Mouse (Mus musculus) frontal cortex, adult (tissue): Measurements from ENCODE around the gene Gm3127.
"Not testable (repeated sequence)": the region's sequence is repeated elsewhere in the genome, so short reads cannot be mapped to it uniquely, and the experiment has no call there.

ENCODE experiments used
- ATAC-seq: cut with Nextera tagmentation; 2 replicates; pipeline ENCODE4 v1.9.2; 2017; ENCODE audit warnings: mild to moderate bottlenecking, moderate library complexity, mixed read lengths; ENCODE audit not compliant: low TSS enrichment

Gene Gm3127

DNA sequence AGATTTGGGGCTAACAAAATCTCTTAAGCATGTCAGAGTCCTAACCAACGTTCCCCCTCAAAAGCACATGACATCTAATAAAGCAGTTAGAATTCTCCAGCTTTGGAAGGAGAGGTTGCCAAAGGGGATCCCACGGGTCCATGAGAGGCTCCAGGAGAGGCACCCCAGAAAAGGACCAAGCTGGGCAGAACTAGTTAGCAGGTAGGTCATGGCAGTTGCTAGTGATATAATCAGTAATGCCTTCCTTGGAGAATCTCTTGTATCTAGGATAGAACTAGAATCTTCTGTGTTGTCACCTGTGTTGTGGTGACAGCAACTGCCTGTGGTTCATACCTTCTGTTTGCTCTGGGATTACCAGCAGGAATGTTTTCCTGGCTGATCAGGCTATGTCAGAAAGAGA, at the start of gene Gm3127:
Gene Gm3127, plus strand, starts transcription at position 301 of the 400 bp plus-strand sequence.
- ATAC-seq, result not testable (repeated sequence)

- ATAC-seq, result not testable (repeated sequence)
These were observed 23.2 kb upstream of the Gm3127 start for GRCm38 (mm10) chr14:4141646-4142045.

GRCm38 (mm10) chr14:4182030-4182429, 17.2 kb downstream of the Gm3127 start:
- not testable (repeated sequence) for ATAC-seq

DNA sequence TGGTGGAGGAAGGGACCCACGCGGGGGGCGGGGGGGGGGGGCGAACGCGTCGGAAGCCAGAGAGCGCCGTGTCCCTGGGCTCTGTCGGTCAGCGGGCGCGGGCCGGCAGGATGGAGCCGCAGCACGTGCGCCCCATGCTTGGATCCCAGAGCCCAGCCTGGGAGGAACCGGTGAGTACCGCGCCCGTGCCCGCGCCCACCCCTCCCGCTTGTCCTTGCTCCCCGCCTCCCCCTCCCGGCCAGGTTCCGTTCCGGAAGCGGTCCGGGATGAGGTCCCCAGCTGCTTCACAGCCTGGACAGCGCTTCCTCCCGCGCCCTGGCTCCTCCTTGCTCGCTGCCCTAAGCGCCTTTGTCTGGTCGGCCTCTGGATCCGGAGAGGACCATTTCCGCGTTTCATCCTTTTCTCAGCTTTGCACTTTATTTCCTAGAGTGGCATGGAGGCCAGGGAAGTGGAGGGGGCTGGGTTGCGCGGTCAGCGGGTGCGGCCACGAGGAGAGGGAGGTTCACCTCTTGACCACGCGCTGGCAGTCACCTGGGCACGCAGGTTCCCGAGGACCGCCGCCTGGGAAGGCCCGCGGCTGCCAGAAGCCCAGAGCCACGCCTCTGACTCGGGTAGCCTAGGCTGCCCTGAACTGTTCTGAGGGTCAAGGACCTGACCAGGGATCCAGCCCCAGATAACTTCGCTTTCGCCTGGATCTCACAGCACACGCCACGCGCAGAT, 17.8 kb downstream of the Gm3127 start, which contains the start of gene Gm2974:
Gene Gm2974, plus strand, starts transcription at position 86 of the 720 bp plus-strand sequence.
- not testable (repeated sequence) for ATAC-seq

GRCm38 (mm10) chr14:4183375-4183774, 18.5 kb downstream of the Gm3127 start:
- not testable (repeated sequence) for ATAC-seq
